Mouse (Mus musculus) CH12.LX (cell line): ENCODE measurements around the gene Acad12. TPM values are rescaled to one million over a fixed set of nuclear protein-coding genes. Genes with fewer than 3 reads are reported as not detected.

Experiments used
- DNase-seq: peaks from one replicate; pipeline ENCODE4 v3.0.0-alpha.2; 2013; ENCODE audit errors: extremely low read depth
- H3K27ac ChIP-seq: 2 replicates; pipeline ENCODE4 v1.5.1; 2012; ENCODE audit warnings: low read depth, mild to moderate bottlenecking, control low read depth, moderate library complexity; ENCODE audit not compliant: insufficient read depth
- H3K27me3 ChIP-seq: replicated peaks from 2 replicates; pipeline ENCODE3; 2012; ENCODE audit warnings: inconsistent platforms
- H3K36me3 ChIP-seq, 2 experiments: replicated peaks in 1 of 2; 2 replicates each; pipeline versions ENCODE3 to v1.6.1; 2012; ENCODE audit warnings: inconsistent platforms in 1 of 2, low read length in 1 of 2, mild to moderate bottlenecking in 1 of 2, mixed read lengths in 1 of 2, moderate library complexity in 1 of 2; ENCODE audit not compliant: control insufficient read depth in 1 of 2, insufficient read depth in 1 of 2
- H3K4me1 ChIP-seq, 2 experiments: 2 replicates each; pipeline ENCODE4 v1.6.1; 2012; ENCODE audit warnings: inconsistent platforms in 1 of 2, moderate library complexity in 1 of 2; ENCODE audit not compliant: insufficient read depth in 2 of 2, control insufficient read depth in 1 of 2
- H3K4me2 ChIP-seq: 2 replicates; pipeline ENCODE4 v1.6.1; 2012; ENCODE audit warnings: low read depth, mild to moderate bottlenecking, control low read depth; ENCODE audit not compliant: poor library complexity, insufficient read depth, severe bottlenecking
- H3K4me3 ChIP-seq, 3 experiments: fragments of 150-350 bp in 1 of 3; sonication (generic) in 1 of 3; replicated peaks in 1 of 3; 2 replicates each; pipeline versions ENCODE3 to v1.5.1; 2011 to 2012; ENCODE audit warnings: low read depth in 2 of 3, low read length in 2 of 3, mild to moderate bottlenecking in 2 of 3, moderate library complexity in 2 of 3, control low read depth in 1 of 3, improper control_type of control experiment in 1 of 3, inconsistent platforms in 1 of 3, mixed read lengths in 1 of 3; ENCODE audit not compliant: poor library complexity in 1 of 3
- H3K79me2 ChIP-seq: replicated peaks from 2 replicates; pipeline ENCODE4 v1.6.1; 2012; ENCODE audit warnings: mild to moderate bottlenecking, moderate library complexity; ENCODE audit not compliant: control insufficient read depth, poor library complexity, insufficient read depth, severe bottlenecking; ENCODE audit errors: extremely low read depth
- H3K9ac ChIP-seq: 2 replicates; pipeline ENCODE4 v1.6.1; 2012; ENCODE audit warnings: low read depth, mild to moderate bottlenecking, control low read depth, moderate library complexity; ENCODE audit not compliant: insufficient read depth
- H3K9me3 ChIP-seq: replicated peaks from 2 replicates; pipeline ENCODE3; 2012; ENCODE audit warnings: low read length, inconsistent platforms, mixed read lengths
- CHD1 ChIP-seq: IDR thresholded peaks from 2 replicates; pipeline ENCODE4 v1.6.1; 2012; ENCODE audit warnings: low read depth, low read length, improper control_type of control experiment, inconsistent platforms
- CTCF ChIP-seq, 2 experiments: IDR thresholded peaks in 1 of 2; conservative IDR thresholded peaks in 1 of 2; 2 replicates each; pipeline ENCODE4 v1.5.1; 2011 to 2012; ENCODE audit warnings: low read depth in 2 of 2, low read length in 2 of 2, improper control_type of control experiment in 1 of 2, inconsistent platforms in 1 of 2, mild to moderate bottlenecking in 1 of 2, moderate library complexity in 1 of 2
- ELF1 ChIP-seq: IDR thresholded peaks from 2 replicates; pipeline ENCODE4 v1.6.1; 2014; ENCODE audit warnings: low read depth, mild to moderate bottlenecking, inconsistent platforms, low read length, improper control_type of control experiment
- ETS1 ChIP-seq: conservative IDR thresholded peaks from 2 replicates; pipeline ENCODE4 v1.6.1; 2012; ENCODE audit warnings: low read depth, mild to moderate bottlenecking, inconsistent platforms, low read length, improper control_type of control experiment, moderate library complexity
- GABPA ChIP-seq: IDR thresholded peaks from 2 replicates; pipeline ENCODE4 v1.6.1; 2012; ENCODE audit warnings: low read depth, low read length, improper control_type of control experiment, inconsistent platforms; ENCODE audit not compliant: insufficient replicate concordance
- IRF4 ChIP-seq: IDR thresholded peaks from 2 replicates; pipeline ENCODE4 v1.6.1; 2014; ENCODE audit warnings: low read depth, mild to moderate bottlenecking, inconsistent platforms, low read length, improper control_type of control experiment
- MEF2A ChIP-seq: IDR thresholded peaks from 2 replicates; pipeline ENCODE4 v1.6.1; 2014; ENCODE audit warnings: low read depth, mild to moderate bottlenecking, inconsistent platforms, low read length, improper control_type of control experiment, borderline replicate concordance
- NELFE ChIP-seq: IDR thresholded peaks from 2 replicates; pipeline ENCODE4 v1.6.1; 2011; ENCODE audit warnings: low read depth, low read length, improper control_type of control experiment
- RAD21 ChIP-seq: IDR thresholded peaks from 2 replicates; pipeline ENCODE4 v1.6.1; 2011; ENCODE audit warnings: low read depth, mild to moderate bottlenecking, low read length, improper control_type of control experiment, moderate library complexity
- SIN3A ChIP-seq: IDR thresholded peaks from 2 replicates; pipeline ENCODE4 v1.6.1; 2012; ENCODE audit warnings: low read length, improper control_type of control experiment, inconsistent platforms
- SMC3 ChIP-seq: IDR thresholded peaks from 2 replicates; pipeline ENCODE4 v1.6.1; 2011; ENCODE audit warnings: low read depth, low read length, improper control_type of control experiment
- TCF12 ChIP-seq: IDR thresholded peaks from 2 replicates; pipeline ENCODE4 v1.6.1; 2014; ENCODE audit warnings: low read depth, mild to moderate bottlenecking, inconsistent platforms, low read length, improper control_type of control experiment
- UBTF ChIP-seq: IDR thresholded peaks from 2 replicates; pipeline ENCODE4 v1.6.1; 2012; ENCODE audit warnings: low read depth, mild to moderate bottlenecking, inconsistent platforms, low read length, improper control_type of control experiment, moderate library complexity
- ZC3H11A ChIP-seq: IDR thresholded peaks from 2 replicates; pipeline ENCODE4 v1.6.1; 2012; ENCODE audit warnings: low read depth, mild to moderate bottlenecking, inconsistent platforms, low read length, improper control_type of control experiment
- ZKSCAN1 ChIP-seq: IDR thresholded peaks from 2 replicates; pipeline ENCODE4 v1.6.1; 2012; ENCODE audit warnings: low read depth, inconsistent platforms, low read length, improper control_type of control experiment, borderline replicate concordance
- dilution Hi-C: fragments of 300-500 bp; cut with MboI; formaldehyde crosslinking; loops from 2 replicates; pipeline ENCODE4 v1.14.3; 2020; ENCODE audit warnings: low sequenced_read_pairs; ENCODE audit not compliant: extremely low pct_unique_long_range_greater_than_20kb, extremely low pct_ligation_motif_present
- in situ Hi-C: fragments of 300-500 bp; cut with MboI; formaldehyde crosslinking; loops from 3 replicates; pipeline ENCODE4 v1.14.3; 2019; ENCODE audit warnings: low sequenced_read_pairs, low pct_ligation_motif_present, low pct_unique_long_range_greater_than_20kb, mixed read lengths
- polyA plus RNA-seq: library from polyadenylated mRNA; unstranded; fragments of >175 nt; gene quantifications from 2 replicates; pipeline ENCODE4 v1.2.1, GENCODE M21; 2012; ENCODE audit warnings: low read depth; ENCODE audit not compliant: insufficient read length
- total RNA-seq, 2 experiments: library from RNA; depleted of rRNA; stranded (reverse); fragments of 300-350 nt in 1 of 2; fragments of >200 nt in 1 of 2; gene quantifications; 2 replicates each; pipeline ENCODE4 v1.2.3; 2012 to 2014

The Acad12 gene
- total and polyA plus RNA-seq, 3 experiments: 1.9 to 4.1 (median 2.3) TPM

- H3K36me3 ChIP-seq: peaks cover 0 to 6% of the 10 kb centered on the region in 2 experiments
- H3K9me3 ChIP-seq: no peaks in the 10 kb centered on the region
- no peaks in the 10 kb centered on the region for H3K27me3 ChIP-seq
- H3K4me1 ChIP-seq: peaks cover 2 to 25% of the 10 kb centered on the region in 2 experiments; a peak in 3 of 4 replicates
- dilution Hi-C loops (no loop called here), in situ Hi-C loops (no loop called here)
- H3K9ac ChIP-seq: no peak overlapping the region
- no peaks in the 10 kb centered on the region for H3K79me2 ChIP-seq
- H3K27ac ChIP-seq: no peak overlapping the region
- TF ChIP-seq CHD1 (no peak), CTCF (conservative IDR thresholded peaks at IDR 0.05 in 1 of 2, IDR thresholded peaks at IDR 0.05 in 1 of 2; ENCODE audit: low read depth in 2 of 2, low read length in 2 of 2) (peak; percentile 92 to 99), IRF4 (peak; percentile 25; the same call in 1 of the 2 replicates), SIN3A (0 out of 2 replicates have a peak, but pooled peaks have one; percentile 26), SMC3 (peak; percentile 90), GABPA (no peak), UBTF (no peak), RAD21 (peak; percentile 95), ELF1 (0 out of 2 replicates have a peak, but pooled peaks have one; percentile 33), NELFE (no peak), ETS1 (no peak), TCF12 (no peak), ZKSCAN1 (no peak), ZC3H11A (peak; percentile 55)
- no peak overlapping the region for H3K4me2 ChIP-seq
- H3K4me3 ChIP-seq: no peak overlapping the region
- peak; percentile 81 for DNase-seq
These were observed 17.0 kb downstream of the Acad12 start for GRCm38 (mm10) chr5:121601547-121602299.

- in situ Hi-C loops: no loop called here
- H3K4me3 ChIP-seq: no peak overlapping the region
These were observed 19.7 kb downstream of the Acad12 start for GRCm38 (mm10) chr5:121598871-121599610.

More at GRCm38 (mm10) chr5:121598871-121599610, 19.7 kb downstream of the Acad12 start:
- no peak overlapping the region for H3K27ac ChIP-seq
- H3K4me1 ChIP-seq: peaks cover 2 to 24% of the 10 kb centered on the region in 2 experiments; a peak in 3 of 4 replicates
- H3K36me3 ChIP-seq: no peaks in the 10 kb centered on the region
- no peaks in the 10 kb centered on the region for H3K79me2 ChIP-seq
- no peak for DNase-seq
- H3K9ac ChIP-seq: no peak overlapping the region
- no peaks in the 10 kb centered on the region for H3K27me3 ChIP-seq
- dilution Hi-C loops: no loop called here
- H3K4me2 ChIP-seq: no peak overlapping the region
- no peaks in the 10 kb centered on the region for H3K9me3 ChIP-seq
- no peak for TF ChIP-seq MEF2A
